In the genomic region with DNA sequence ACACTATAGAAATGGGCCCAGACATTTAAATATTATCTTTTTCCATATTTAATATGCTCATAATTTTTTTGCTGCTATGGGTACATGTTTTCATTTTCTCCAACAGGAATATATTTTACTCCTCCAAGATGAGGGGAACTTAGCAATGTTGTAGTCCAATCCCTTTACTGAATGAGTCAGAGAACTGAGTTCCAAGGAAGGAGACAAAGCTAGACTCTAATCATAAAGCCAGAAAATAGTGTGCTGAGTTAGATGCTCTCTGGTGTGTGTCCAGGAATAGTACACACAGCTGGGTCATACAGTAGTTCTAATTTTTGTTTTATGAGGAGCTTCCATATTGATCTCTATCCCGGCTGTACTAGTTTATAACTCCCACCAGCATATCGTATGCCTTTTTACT, we compare ENCODE assay signal across 18 mouse cellular contexts. TPM values are rescaled to one million over a fixed set of nuclear protein-coding genes. Genes with fewer than 3 reads are reported as not detected.
DNase-seq lines count a peak whose midpoint lies in the region; ATAC-seq and TF ChIP-seq lines count a peak whose summit lies in the region.
"Had no signal": no experiment of that assay in that cellular context is flagged by ENCODE, and none has a peak within 500 bp of the region (broad histone marks: within the 10 kb centered on the region; RNA-seq: fewer than 3 reads in every experiment).

No protein-coding gene starts in this region.

- intact Hi-C loops in left cerebral cortex, adult 2 months (cut with DNase I), result no loop called here

- TF ChIP-seq CTCF in layer of hippocampus, adult 2 months (conservative IDR thresholded peaks at IDR 0.05), result no peak
- no peak for TF ChIP-seq CTCF in left cerebral cortex, adult 2 months (IDR thresholded peaks at IDR 0.05)

- H3K4me3 ChIP-seq in layer of hippocampus, adult 2 months, result no peak overlapping the region
- no peak overlapping the region for H3K4me3 ChIP-seq in left cerebral cortex, adult 2 months

- peak; percentile 82; the same call in 1 of the 2 replicates for ATAC-seq in frontal cortex, adult (ENCODE audit: low TSS enrichment)
- ATAC-seq: activated CD4-positive, CD25-positive, alpha-beta regulatory T cell, adult 4 months; CD4-positive, CD25-positive, alpha-beta regulatory T cell, adult 4 months; Patski had no signal

- H3K27ac ChIP-seq in layer of hippocampus, adult 2 months, result peak overlapping the region; percentile 61; the same call in 1 of the 2 replicates
- H3K27ac ChIP-seq in left cerebral cortex, adult 2 months, result no peak overlapping the region

- no peak for DNase-seq in frontal cortex, postnatal 10 days (ENCODE audit: low spot score in 2 of 2)
- DNase-seq in layer of hippocampus, adult 2 months (ENCODE audit: low spot score in 2 of 2), result no peak
- no peak for DNase-seq in layer of hippocampus, adult 9-11 months
- peak; percentile 50 for DNase-seq in brain, adult 2 months (ENCODE audit: low read depth, low spot score)
- no peak for DNase-seq in left cerebral cortex, adult 2 months (ENCODE audit: extremely low spot score in 1 of 2, low spot score in 2 of 2)
- DNase-seq: adrenal gland, adult 2 months; adrenal gland, adult 8-10 months; cerebellum, adult 11 months; cerebellum, adult 11-12 months; cerebellum, adult 18-20 months; cerebellum, adult 2 months had no signal

RNA-seq across cellular contexts. Expression of a gene that starts 9.3 kb away (rescaled TPM):
- total RNA-seq in layer of hippocampus, adult 2 months (2021), result 10 to 100 TPM; 41.4 to 41.7 TPM
- total RNA-seq in left cerebral cortex, adult 2 months (2021), result 10 to 100 TPM; 39.4 to 40.0 TPM
- total RNA-seq: CH12.LX, MEL had no signal

RNA-seq across cellular contexts. Expression of a gene that starts 55.4 kb away (rescaled TPM):
- 1 to 10 TPM; 6.7 to 9.1 TPM for total RNA-seq in layer of hippocampus, adult 2 months (2021)
- total RNA-seq in left cerebral cortex, adult 2 months (2021), result 1 to 10 TPM; 6.4 to 6.6 TPM
- total RNA-seq: G1E had no signal
